Mouse (Mus musculus) stomach, postnatal 0 days (tissue): ENCODE results near the gene Cntnap2.

Experiments
- CTCF ChIP-seq: IDR thresholded peaks from 2 replicates; pipeline ENCODE4 v1.5.1; 2016; ENCODE audit warnings: antibody characterized with exemption, low read depth, mild to moderate bottlenecking, moderate library complexity
- EP300 ChIP-seq: optimal IDR thresholded peaks from 2 replicates; pipeline ENCODE3; 2016; ENCODE audit warnings: antibody characterized with exemption

DNA sequence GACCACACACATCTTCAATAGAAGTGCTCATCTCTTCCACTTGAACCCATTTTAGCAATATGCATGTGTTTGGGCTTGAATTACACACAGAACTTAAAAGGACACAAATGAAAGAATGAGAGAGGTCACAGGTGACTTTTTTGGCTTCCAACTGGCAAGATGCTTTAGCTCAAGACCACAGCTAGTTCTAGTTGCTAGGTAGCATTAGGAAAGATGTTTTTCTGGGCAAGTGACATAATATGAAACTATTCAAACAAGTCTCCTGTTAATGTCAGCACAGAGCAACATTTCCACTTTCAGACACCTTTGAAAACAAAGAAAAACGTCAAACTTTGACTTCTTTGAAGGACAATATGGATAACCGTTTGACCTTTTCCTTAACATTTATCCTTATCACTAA, 1657.4 kb downstream of the Cntnap2 start:
- TF ChIP-seq CTCF (no peak), EP300 (no peak)
